Mouse (Mus musculus) spleen, adult 2 months (tissue): Measurements from ENCODE around the gene Tmem184b.

Source experiments
- CTCF ChIP-seq: fragments of 200-500 bp; IDR thresholded peaks from 2 replicates; pipeline ENCODE4 v1.5.1; 2011; ENCODE audit warnings: mild to moderate bottlenecking, inconsistent platforms; ENCODE audit not compliant: insufficient read depth, insufficient read length, insufficient replicate concordance; ENCODE audit errors: extremely low read depth
- POLR2A ChIP-seq: fragments of 200-500 bp; IDR thresholded peaks from 2 replicates; pipeline ENCODE4 v1.6.1; 2011; ENCODE audit warnings: low read depth, low read length, inconsistent platforms

DNA sequence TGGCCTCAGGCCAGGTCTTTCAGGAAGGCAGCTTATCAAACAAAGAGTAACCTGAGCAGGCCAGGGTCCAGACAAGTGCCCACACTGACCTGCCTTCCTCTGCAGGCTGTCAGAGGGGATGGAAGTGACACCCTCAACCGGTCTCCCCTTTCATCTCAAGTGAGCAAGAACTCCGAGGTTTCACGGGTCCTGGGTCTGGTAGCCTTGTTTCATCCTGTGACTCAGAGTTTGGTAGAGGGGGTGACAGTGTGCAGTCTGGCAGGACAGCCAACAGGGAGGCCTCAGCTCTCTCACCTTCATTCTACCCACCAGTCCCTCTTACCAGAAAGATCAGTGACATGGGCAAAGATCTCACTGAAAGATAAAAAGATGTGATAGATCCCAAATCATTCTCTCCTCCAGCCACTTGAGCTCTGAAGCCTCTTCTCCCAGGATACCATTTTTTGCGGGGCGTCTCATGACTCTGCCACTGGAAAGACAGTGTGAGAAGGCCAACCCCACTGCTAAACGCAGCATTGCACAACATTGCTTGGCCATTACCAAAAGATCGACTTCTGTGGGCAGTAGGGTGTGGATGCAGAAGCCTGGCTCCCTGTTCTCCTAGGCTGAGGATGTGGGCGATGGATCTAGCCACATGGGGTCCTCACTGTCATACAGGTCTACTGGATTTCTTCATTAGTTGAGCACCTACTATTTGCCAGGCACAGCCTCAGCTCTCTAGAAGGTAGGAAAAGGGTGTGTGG lies 57.1 kb downstream of the Tmem184b start, which contains the start of gene Maff:
- TF ChIP-seq CTCF (no peak), POLR2A (no peak)
